Mouse (Mus musculus) embryonic fibroblast, embryonic 13.5 days (primary cell): ENCODE measurements around the gene Lrrn4cl. TPM values are rescaled to one million over a fixed set of nuclear protein-coding genes. Genes with fewer than 3 reads are reported as not detected.

ENCODE experiments used
- H3K27ac ChIP-seq: 2 replicates; pipeline ENCODE4 v1.5.1; 2012; ENCODE audit warnings: low read length, control low read depth, inconsistent platforms; ENCODE audit not compliant: insufficient read depth
- H3K4me1 ChIP-seq: 2 replicates; pipeline ENCODE4 v1.6.1; 2011; ENCODE audit warnings: low read length; ENCODE audit not compliant: control insufficient read depth, insufficient read depth
- H3K4me3 ChIP-seq: 2 replicates; pipeline ENCODE4 v1.5.1; 2011; ENCODE audit warnings: mild to moderate bottlenecking, control low read depth, low read length; ENCODE audit not compliant: insufficient read depth
- CTCF ChIP-seq: IDR thresholded peaks from 2 replicates; pipeline ENCODE4 v1.5.1; 2011; ENCODE audit warnings: mild to moderate bottlenecking, control low read depth, low read length, moderate library complexity, borderline replicate concordance; ENCODE audit not compliant: insufficient read depth
- POLR2A ChIP-seq: IDR thresholded peaks from 2 replicates; pipeline ENCODE4 v1.6.1; 2011; ENCODE audit warnings: low read depth, mild to moderate bottlenecking, control low read depth, low read length, moderate library complexity
- polyA plus RNA-seq: library from polyadenylated mRNA; stranded (reverse); fragments of >200 nt; gene quantifications from 2 replicates; pipeline ENCODE4 v1.2.4, GENCODE M21; 2011; ENCODE audit warnings: low read depth; ENCODE audit not compliant: missing spikeins, insufficient read length

Gene Lrrn4cl
- polyA plus RNA-seq, 1 experiment: 5.9 TPM

DNA sequence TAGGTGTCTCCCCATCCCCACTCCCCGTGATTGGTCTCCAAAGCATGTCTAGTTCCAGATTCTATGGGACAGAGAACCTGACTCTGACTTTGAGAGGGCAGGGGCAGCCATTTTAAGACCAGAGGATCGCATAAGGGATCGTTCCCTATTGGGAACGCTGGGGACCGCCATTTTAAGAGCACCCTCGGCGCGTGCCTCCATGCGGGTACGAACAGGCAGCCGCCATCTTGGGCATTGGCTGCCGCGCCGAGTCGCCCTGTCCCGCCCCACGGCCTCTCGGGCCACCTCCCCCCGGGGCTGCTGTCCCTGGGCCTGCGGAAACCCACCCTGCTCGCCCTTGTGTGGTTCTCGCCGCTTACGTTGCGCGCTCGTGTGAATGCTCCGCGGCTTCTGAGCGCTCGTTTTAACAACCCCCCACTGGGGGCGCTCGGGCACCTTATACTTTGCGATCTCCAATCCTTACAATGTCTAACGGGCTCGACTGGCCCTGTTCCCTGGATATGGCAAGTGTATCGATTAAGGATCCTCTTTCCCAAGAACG lies 13.2 kb upstream of the Lrrn4cl start, which contains the start of gene Bscl2:
TSS of gene Bscl2 (plus strand) at position 217 of the 541 bp plus-strand sequence.
- Histone ChIP-seq H3K4me3 (peak within 1 kb of the TSS; percentile 30), H3K4me1 (no peaks in the 10 kb centered on the region), H3K27ac (peak within 1 kb of the TSS; percentile 52)
- TF ChIP-seq POLR2A (peak; percentile 57), CTCF (no peak)

DNA sequence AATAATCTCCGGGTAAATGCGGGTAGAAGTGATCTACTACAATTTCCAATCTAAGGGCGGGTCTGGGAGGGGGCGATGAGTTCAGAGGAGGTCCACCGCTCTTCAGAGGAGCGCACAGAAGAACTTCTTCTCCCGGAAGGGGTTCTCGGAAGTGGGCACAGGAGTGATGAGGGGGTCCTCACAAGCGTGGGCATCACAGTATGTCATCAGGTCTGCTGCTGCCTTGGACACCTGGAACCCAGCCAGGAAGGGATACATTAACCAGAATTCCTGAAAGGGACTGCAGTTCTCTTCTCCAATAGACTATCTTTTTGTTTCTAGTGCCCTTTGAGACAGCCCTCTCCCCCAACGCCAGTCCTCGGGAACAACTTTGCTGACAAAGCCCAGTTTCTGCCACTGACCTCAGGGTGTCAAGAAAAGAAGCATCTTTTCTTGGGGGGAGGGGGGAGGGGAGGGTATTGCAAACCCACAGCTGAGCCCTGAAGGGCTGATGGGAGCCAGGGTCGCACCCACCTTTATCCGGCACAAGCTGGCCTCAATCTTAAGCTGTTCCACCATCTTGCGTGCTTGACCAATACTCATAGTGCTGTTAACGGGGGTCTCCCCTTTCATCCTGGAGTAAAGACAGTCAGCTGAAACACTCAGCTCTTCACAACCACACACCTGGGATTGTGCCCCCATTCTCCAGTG lies 12.4 kb upstream of the Lrrn4cl start:
- Histone ChIP-seq H3K4me1 (no peaks in the 10 kb centered on the region), H3K4me3 (peak overlapping the region; percentile 30; the same call in 1 of the 2 replicates), H3K27ac (peak overlapping the region; percentile 52; the same call in 1 of the 2 replicates)
- TF ChIP-seq CTCF: no peak
- no peak for TF ChIP-seq POLR2A

DNA sequence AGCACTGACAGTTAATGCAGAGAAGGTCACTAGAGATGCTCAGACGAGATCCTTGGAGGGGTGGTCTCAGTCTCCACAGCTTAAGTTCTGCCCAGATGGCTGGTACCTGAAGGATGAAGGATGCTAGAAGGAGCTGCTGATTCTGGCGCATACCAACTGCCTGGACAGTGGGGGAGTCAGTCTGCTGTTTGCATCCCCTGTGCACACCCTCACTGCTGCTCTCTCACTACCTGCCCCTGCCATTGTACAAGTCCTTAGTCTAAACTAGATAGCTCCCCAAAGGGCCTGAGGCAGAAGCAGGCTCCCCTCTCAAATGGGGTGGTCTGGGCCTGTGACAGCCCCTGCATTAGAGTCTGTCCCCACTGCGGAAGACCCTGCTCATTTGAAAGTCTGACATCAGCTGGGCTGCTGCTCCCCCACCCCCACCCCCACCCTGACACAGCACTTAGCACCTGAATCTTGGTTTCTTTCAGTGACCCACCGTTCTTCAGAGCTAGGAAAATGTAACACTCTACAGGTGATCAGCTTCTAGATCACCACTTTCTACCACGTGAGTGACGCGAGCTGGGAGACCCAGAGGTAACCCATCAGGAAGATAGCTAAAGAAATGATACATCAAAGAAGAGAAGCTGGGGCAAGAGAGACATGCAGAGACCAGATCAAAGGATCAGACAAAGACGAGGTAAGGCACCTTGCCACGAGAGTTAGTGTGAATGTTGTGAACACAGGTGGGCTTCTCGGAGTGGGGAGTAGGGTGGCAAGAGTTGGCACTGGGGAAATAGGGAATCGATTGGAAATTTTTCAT lies 11.3 kb upstream of the Lrrn4cl start, which contains the start of gene Gng3:
TSS of gene Gng3 (minus strand) at position 92 of the 805 bp plus-strand sequence.
- TF ChIP-seq CTCF (no peak), POLR2A (no peak)
- no peak within 1 kb of the TSS for H3K4me3 ChIP-seq
- H3K4me1 ChIP-seq: no peaks in the 10 kb centered on the region
- H3K27ac ChIP-seq: no peak within 1 kb of the TSS

DNA sequence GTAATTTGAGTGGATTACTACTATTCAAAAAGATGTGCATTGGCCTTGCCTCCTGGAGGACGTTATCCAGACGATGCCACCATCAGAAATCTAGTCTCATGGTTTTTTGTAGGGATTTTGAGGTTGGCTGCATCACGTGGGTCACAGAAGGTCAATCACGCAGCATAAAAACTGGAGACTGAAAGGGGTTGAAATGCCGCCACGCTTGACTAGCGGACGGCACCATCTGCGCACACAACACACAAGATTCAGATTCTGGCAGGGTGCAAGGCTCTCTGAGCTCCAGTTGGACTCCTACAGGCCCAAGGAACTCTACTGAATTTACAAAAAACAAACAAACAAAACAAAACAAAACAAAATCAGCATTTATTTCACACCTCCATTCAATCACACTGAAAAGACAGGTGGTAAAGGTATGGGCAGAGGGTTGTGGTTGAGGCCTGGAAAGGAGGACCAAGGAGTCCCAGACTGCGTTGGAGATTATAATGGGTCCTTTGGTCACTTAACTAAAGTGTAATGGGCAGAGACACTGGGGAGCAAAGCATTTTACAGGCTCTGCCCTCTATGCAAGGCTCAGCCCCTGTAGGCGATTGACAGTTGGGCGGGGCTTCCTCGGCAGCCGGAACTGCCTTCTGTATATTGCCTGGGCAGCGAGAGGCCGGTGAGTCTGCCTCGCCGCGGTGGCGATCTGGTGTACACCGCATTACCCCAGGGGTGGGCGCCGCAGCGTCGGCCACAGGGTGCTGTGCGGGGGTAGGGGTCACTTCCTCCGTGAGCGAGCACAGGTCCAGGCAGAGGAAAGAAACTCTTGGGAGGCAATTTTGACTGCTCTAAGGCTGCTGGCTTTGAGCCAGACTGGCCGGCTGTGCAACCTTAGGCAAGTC lies 10.4 kb upstream of the Lrrn4cl start:
- H3K4me1 ChIP-seq: no peaks in the 10 kb centered on the region
- H3K4me3 ChIP-seq: peak overlapping the region; percentile 30
- no peak overlapping the region for H3K27ac ChIP-seq
- TF ChIP-seq POLR2A (peak; percentile 85), CTCF (no peak)

DNA sequence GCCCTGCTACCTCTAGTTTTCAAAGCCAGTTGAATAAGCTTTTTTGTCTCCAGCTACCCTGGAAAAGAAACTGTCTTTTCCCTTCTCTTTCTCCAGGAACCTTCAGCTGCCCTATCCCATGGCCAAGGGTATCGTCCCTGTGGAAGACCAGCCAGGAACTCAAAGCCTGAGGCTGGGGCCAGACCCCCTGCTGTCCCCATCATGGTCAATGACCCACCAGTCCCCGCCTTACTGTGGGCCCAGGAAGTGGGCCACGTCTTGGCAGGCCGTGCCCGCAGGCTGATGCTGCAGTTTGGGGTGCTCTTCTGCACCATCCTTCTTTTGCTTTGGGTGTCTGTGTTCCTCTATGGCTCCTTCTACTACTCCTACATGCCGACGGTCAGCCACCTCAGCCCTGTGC lies 9.6 kb upstream of the Lrrn4cl start:
- TF ChIP-seq CTCF (no peak), POLR2A (no peak)
- Histone ChIP-seq H3K4me1 (no peaks in the 10 kb centered on the region), H3K4me3 (peak overlapping the region; percentile 30; the same call in 1 of the 2 replicates), H3K27ac (no peak overlapping the region)

DNA sequence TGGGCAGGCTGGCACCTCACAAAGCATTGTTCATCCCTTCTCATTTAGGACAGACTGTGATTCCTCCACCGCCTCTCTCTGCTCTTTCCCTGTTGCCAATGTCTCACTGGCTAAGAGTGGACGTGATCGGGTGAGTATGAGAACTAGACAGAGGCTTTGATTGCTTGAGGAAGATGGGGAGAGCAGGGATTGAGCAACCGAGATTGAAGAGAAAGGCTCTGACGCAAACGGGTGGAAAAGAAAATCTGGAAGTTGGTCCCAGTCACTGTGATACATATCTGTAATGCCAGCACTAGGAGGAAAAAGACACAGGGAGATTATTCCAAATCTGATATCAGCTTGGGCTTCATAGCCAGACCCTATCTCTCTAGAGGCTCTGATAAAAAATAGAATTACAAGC lies 7.6 kb upstream of the Lrrn4cl start:
- Histone ChIP-seq H3K4me3 (no peak overlapping the region), H3K27ac (no peak overlapping the region), H3K4me1 (no peaks in the 10 kb centered on the region)
- TF ChIP-seq POLR2A: no peak
- no peak for TF ChIP-seq CTCF

DNA sequence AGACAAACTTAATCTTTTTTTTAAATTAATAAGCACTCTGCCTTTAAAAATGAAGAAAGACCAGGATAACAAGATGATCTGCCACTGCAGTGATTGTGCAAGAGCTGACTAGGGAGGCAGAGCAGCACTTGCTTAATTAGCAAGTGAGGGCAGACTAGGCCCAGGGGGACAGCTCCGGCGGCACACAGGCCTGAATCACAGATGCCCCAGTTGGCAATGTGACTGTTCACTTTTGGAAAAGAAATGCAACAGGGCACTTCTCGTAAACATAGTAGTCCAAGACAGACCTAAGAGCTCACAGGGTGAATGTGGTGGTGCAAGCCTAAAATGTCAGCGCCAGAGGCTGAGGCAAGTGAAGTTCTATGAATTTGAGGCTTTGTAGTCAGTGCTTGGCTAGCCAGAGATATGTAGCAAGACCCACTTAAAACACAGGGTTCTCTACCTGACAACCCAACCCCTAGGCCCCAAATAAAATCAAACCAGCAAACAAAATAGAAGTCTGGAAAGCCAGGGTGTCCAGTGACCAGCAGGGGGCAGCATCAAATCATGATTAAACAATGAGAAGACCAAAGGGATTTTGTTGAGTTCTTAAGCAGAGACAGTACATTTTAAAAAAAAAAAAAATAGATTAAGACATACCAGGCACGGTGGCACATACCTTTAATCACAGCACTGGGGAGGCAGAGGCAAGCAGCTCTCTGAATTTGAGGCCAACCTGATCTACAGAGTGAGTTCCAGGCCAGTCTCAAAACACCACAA lies 6.0 kb upstream of the Lrrn4cl start:
- TF ChIP-seq POLR2A (no peak), CTCF (0 out of 2 replicates have a peak, but pooled peaks have one; percentile 6)
- no peaks in the 10 kb centered on the region for H3K4me1 ChIP-seq
- no peak overlapping the region for H3K4me3 ChIP-seq
- H3K27ac ChIP-seq: no peak overlapping the region

DNA sequence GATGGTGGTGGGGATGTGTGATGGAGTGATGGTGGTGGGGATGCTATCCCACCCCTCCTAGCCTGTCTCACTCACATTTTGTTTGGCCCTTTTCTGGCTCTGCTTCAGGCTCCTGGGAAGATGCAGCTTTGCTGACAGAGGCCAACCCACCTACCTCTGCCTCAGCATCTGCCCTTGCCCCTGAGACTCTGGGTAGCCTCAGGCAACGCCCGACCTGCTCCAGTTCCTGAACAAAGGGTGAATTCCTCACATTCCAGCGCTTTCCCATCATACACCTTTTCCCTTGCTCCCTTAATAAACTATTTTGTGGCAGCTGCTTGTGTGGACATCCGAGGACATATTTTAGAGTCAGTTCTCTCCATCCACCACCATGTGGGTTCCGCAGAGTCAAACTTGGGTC lies 2.2 kb upstream of the Lrrn4cl start:
- no peak overlapping the region for H3K27ac ChIP-seq
- TF ChIP-seq CTCF (no peak), POLR2A (no peak)
- H3K4me1 ChIP-seq: 0 out of 2 replicates have a peak, but pooled peaks cover 2% of the 10 kb centered on the region
- H3K4me3 ChIP-seq: no peak overlapping the region

DNA sequence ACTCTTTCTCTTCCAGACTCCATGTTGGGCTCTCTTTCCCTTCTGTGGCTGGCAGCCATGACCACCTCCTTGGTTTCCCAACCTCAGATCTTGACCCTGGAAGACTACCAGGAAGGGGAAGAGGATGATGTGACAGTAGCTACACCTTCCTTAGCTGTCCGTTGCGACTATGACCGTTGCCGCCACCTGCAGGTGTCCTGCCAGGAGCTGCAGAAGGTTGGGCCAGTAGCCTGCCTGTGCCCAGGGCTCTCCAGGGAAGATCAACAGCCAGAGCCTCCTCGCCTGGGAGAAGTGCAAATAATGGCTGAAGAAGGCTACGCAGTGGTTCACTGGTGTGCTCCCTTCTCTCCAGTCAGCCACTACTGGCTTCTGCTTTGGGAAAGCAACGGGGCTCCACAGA lies 1.1 kb downstream of the Lrrn4cl start:
- no peak overlapping the region for H3K27ac ChIP-seq
- 0 out of 2 replicates have a peak, but pooled peaks cover 2% of the 10 kb centered on the region for H3K4me1 ChIP-seq
- TF ChIP-seq POLR2A (no peak), CTCF (no peak)
- H3K4me3 ChIP-seq: no peak overlapping the region
